In the genomic region with DNA sequence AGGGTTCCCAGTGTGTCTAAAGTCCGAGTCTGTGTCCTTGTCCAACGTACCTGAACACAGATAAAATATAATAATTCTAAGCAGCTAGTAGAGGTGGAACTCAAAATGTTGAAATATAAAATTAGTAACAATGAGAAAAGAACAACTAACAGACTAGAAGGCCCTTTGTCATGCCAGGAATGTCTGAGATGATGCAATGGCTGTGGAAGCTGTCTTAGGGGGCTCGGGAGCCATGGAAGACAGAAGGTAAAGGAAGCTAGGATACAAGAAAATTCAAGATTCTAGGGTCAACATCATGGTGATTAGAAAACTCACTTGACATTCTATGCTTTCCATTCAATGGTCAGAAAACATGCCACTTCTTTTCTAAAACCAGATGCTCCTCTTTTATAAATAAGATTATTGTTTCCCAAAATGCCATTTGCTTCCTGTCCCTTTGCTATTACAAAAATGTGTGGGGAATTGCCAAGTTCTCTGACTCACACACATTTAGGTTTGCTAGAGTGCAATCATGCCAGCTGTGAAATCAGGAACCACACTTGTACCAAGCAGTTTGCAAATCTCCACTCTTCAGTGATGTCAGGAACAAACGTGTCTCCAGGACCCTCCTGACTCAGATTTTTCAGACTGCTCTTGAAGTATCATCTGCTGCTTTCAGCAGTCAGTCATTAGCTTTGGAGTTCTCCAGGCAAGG, we compare ENCODE assay signal across 33 mouse cellular contexts.
DNase-seq lines count a peak whose midpoint lies in the region; ATAC-seq lines count a peak whose summit lies in the region.
"Had no signal": no experiment of that assay in that cellular context is flagged by ENCODE, and none has a peak within 500 bp of the region (broad histone marks: within the 10 kb centered on the region; RNA-seq: fewer than 3 reads in every experiment).

No protein-coding gene starts in this region.

- DNase-seq in right cerebral cortex, adult 18-20 months, result peak; percentile 32
- DNase-seq in right cerebral cortex, postnatal 4 days, result no peak
- DNase-seq in Muller cell, postnatal 12 days (ENCODE audit: inconsistent ontology term), result peak; percentile 95
- peak; percentile 78 for DNase-seq in brain, adult 2 months (ENCODE audit: low read depth, low spot score)
- no peak for DNase-seq in lung, postnatal 14 days
- DNase-seq in forebrain, embryonic 14.5 days (ENCODE audit: low spot score), result no peak
- DNase-seq in heart, adult 8-10 months (ENCODE audit: low spot score), result no peak
- DNase-seq: adrenal gland, adult 8-10 months; cerebellum, adult 11-12 months; cerebellum, adult 9-11 months; embryo, embryonic 11 days; gastrocnemius, postnatal 25 days; heart, adult 11 months; heart, postnatal 36 days; kidney, adult 8-10 months; kidney, postnatal 4 days; liver; lung, adult 2 months; lung, postnatal 10 days; thymus, postnatal 25 days had no signal

- H3K36me3 ChIP-seq in forebrain, embryonic 14.5 days (ENCODE audit: control insufficient read depth, insufficient read depth, low read length), result no peaks in the 10 kb centered on the region
- H3K36me3 ChIP-seq: embryonic facial prominence, embryonic 12.5 days; forebrain, embryonic 12.5 days; hindbrain, embryonic 13.5 days; neural tube, embryonic 12.5 days; stomach, embryonic 15.5 days had no signal

- H3K4me2 ChIP-seq in forebrain, embryonic 14.5 days (ENCODE audit: low read length), result no peak overlapping the region
- H3K4me2 ChIP-seq: embryonic facial prominence, embryonic 12.5 days; forebrain, embryonic 12.5 days; heart, embryonic 11.5 days; hindbrain, embryonic 13.5 days; midbrain, embryonic 11.5 days; neural tube, embryonic 12.5 days; stomach, embryonic 15.5 days had no signal

- H3K9ac ChIP-seq in forebrain, embryonic 14.5 days (ENCODE audit: low read length), result no peak overlapping the region
- H3K9ac ChIP-seq: embryonic facial prominence, embryonic 12.5 days; forebrain, embryonic 12.5 days; hindbrain, embryonic 13.5 days; liver, embryonic 14.5 days; neural tube, embryonic 12.5 days; stomach, embryonic 15.5 days had no signal

- H3K4me1 ChIP-seq in forebrain, embryonic 14.5 days (ENCODE audit: control insufficient read depth, insufficient read depth, low read length), result no peaks in the 10 kb centered on the region
- H3K4me1 ChIP-seq: embryonic facial prominence, embryonic 12.5 days; forebrain, embryonic 12.5 days; hindbrain, embryonic 13.5 days; neural tube, embryonic 12.5 days; stomach, embryonic 15.5 days had no signal

- no peak overlapping the region for H3K4me3 ChIP-seq in forebrain, embryonic 14.5 days (ENCODE audit: low read depth, low read length)
- H3K4me3 ChIP-seq: embryonic facial prominence, embryonic 12.5 days; erythroblast, embryonic 14.5 days; forebrain, embryonic 12.5 days; hindbrain, embryonic 13.5 days; neural tube, embryonic 12.5 days; stomach, embryonic 15.5 days had no signal

- no peaks in the 10 kb centered on the region for H3K27me3 ChIP-seq in forebrain, embryonic 14.5 days (replicated peaks; ENCODE audit: control insufficient read depth, insufficient read depth, low read length)
- H3K27me3 ChIP-seq: embryonic facial prominence, embryonic 12.5 days; forebrain, embryonic 12.5 days; hindbrain, embryonic 13.5 days; neural tube, embryonic 12.5 days; stomach, embryonic 15.5 days had no signal

- H3K9me3 ChIP-seq in forebrain, embryonic 14.5 days (replicated peaks; ENCODE audit: control insufficient read depth, low read length), result no peaks in the 10 kb centered on the region
- H3K9me3 ChIP-seq: embryonic facial prominence, embryonic 12.5 days; forebrain, embryonic 12.5 days; hindbrain, embryonic 13.5 days; neural tube, embryonic 12.5 days; stomach, embryonic 15.5 days had no signal

- ATAC-seq in forebrain, embryonic 14.5 days, result no peak
- ATAC-seq: activated CD4-positive, CD25-positive, alpha-beta regulatory T cell, adult 4 months; intestine, embryonic 16.5 days; midbrain, embryonic 16.5 days had no signal

- WGBS in forebrain, embryonic 14.5 days, result 84% methylated on average over 4 of the region's 4 CpGs

- no peak overlapping the region for H3K27ac ChIP-seq in forebrain, embryonic 14.5 days (ENCODE audit: low read depth, low read length)
- H3K27ac ChIP-seq: embryonic facial prominence, embryonic 12.5 days; forebrain, embryonic 12.5 days; hindbrain, embryonic 13.5 days; kidney, postnatal 0 days; liver, embryonic 14.5 days; neural tube, embryonic 12.5 days; stomach, embryonic 15.5 days had no signal

Comparison
In these comparisons a context has a peak if more than half of its experiments do, and no peak if none do; other contexts are left out.
1. DNase-seq: peak in right cerebral cortex, adult 18-20 months (single experiment), Muller cell, postnatal 12 days (single experiment) and brain, adult 2 months (single experiment); none in right cerebral cortex, postnatal 4 days (single experiment), lung, postnatal 14 days (single experiment), forebrain, embryonic 14.5 days (single experiment) and heart, adult 8-10 months (single experiment).